Mouse (Mus musculus) liver, adult 2 months (tissue): ENCODE measurements around the gene Ap2s1.

Source experiments
- CTCF ChIP-seq: fragments of 200-500 bp; IDR thresholded peaks from 2 replicates; pipeline ENCODE4 v1.5.1; 2011; ENCODE audit warnings: low read depth, low read length, control low read depth
- POLR2A ChIP-seq: fragments of 200-500 bp; IDR thresholded peaks from 2 replicates; pipeline ENCODE4 v1.6.1; 2011; ENCODE audit warnings: low read length, control low read depth; ENCODE audit not compliant: insufficient read depth; ENCODE audit errors: extremely low read depth

- TF ChIP-seq POLR2A (no peak), CTCF (no peak)
Observed at GRCm38 (mm10) chr7:16784498-16784976, 46.3 kb downstream of the Ap2s1 start.
